Mouse (Mus musculus) heart, embryonic 15.5 days (tissue): ENCODE results near the gene Hipk3. TPM values are rescaled to one million over a fixed set of nuclear protein-coding genes. Genes with fewer than 3 reads are reported as not detected.
A peak's percentile ranks its signal among the peaks of the same experiment; 100 is the strongest.

Experiments
- ATAC-seq: fragments of 200-750 bp; cut with Nextera tagmentation; replicated peaks from 2 replicates; pipeline ENCODE4 v1.8.0; 2017; ENCODE audit warnings: low read depth, moderate TSS enrichment; ENCODE audit not compliant: insufficient number of reproducible peaks, insufficient read depth, low FRiP score
- H3K27ac ChIP-seq: fragments of 300-500 bp; sonication (generic); 2 replicates; pipeline ENCODE4 v1.5.1; 2015; ENCODE audit warnings: mild to moderate bottlenecking, inconsistent platforms
- H3K27me3 ChIP-seq: fragments of 300-500 bp; sonication (generic); 2 replicates; pipeline ENCODE4 v1.6.1; 2015; ENCODE audit warnings: inconsistent platforms
- H3K36me3 ChIP-seq: fragments of 300-500 bp; sonication (generic); 2 replicates; pipeline ENCODE4 v1.6.1; 2015; ENCODE audit warnings: mild to moderate bottlenecking, inconsistent platforms
- H3K4me1 ChIP-seq: fragments of 300-500 bp; sonication (generic); replicated peaks from 2 replicates; pipeline ENCODE4 v1.6.1; 2015; ENCODE audit warnings: inconsistent platforms
- H3K4me2 ChIP-seq: fragments of 300-500 bp; sonication (generic); 2 replicates; pipeline ENCODE4 v1.6.1; 2015; ENCODE audit warnings: inconsistent platforms, mild to moderate bottlenecking, moderate library complexity
- H3K4me3 ChIP-seq: fragments of 300-500 bp; sonication (generic); 2 replicates; pipeline ENCODE4 v1.5.1; 2015; ENCODE audit warnings: mild to moderate bottlenecking, inconsistent platforms
- H3K9ac ChIP-seq: fragments of 300-500 bp; sonication (generic); 2 replicates; pipeline ENCODE4 v1.6.1; 2015; ENCODE audit warnings: mild to moderate bottlenecking, inconsistent platforms
- H3K9me3 ChIP-seq: fragments of 300-500 bp; sonication (generic); replicated peaks from 2 replicates; pipeline ENCODE4 v1.6.1; 2016; ENCODE audit warnings: inconsistent platforms
- WGBS: fragments of 180-500 bp; shearing (Covaris S2); methylation state at CpG from one replicate; pipeline ENCODE4 v1.1.7; 2015; ENCODE audit warnings: mixed read lengths; 5-methylcytosine and 5-hydroxymethylcytosine counted together
- polyA plus RNA-seq: library from polyadenylated mRNA; unstranded; fragments of >200 nt; fragmentation: Nextera tagmentation; extraction: Ambion mirVana; gene quantifications from 2 replicates; pipeline ENCODE4 v1.2.1, GENCODE M21; 2015

Gene Hipk3
- polyA plus RNA-seq, 1 experiment from 2014 or later: 34.5 TPM

GRCm38 (mm10) chr2:104411806-104412205 is 82.4 kb downstream of the Hipk3 start:
- peaks cover 16% of the 10 kb centered on the region for H3K4me1 ChIP-seq
- H3K27me3 ChIP-seq: peaks cover 71% of the 10 kb centered on the region
- H3K36me3 ChIP-seq: no peaks in the 10 kb centered on the region
- no peak overlapping the region for H3K4me3 ChIP-seq
- no peak overlapping the region for H3K4me2 ChIP-seq
- H3K27ac ChIP-seq: no peak overlapping the region
- 86% methylated on average over 7 of the region's 7 CpGs for WGBS
- no peak overlapping the region for H3K9ac ChIP-seq
- ATAC-seq: no peak
- H3K9me3 ChIP-seq: no peaks in the 10 kb centered on the region

- ATAC-seq: no peak
- peak within 1 kb of the TSS; percentile 69 for H3K4me3 ChIP-seq
Measured at GRCm38 (mm10) chr2:104410963-104411545, 83.2 kb downstream of the Hipk3 start, which contains the start of gene D430041D05Rik. Gene D430041D05Rik, minus strand, starts transcription at chr2:104411013.

GRCm38 (mm10) chr2:104409851-104410821 is 84.1 kb downstream of the Hipk3 start:
- Histone ChIP-seq H3K36me3 (no peaks in the 10 kb centered on the region), H3K9me3 (no peaks in the 10 kb centered on the region), H3K4me3 (peak overlapping the region; percentile 69), H3K9ac (peak overlapping the region; percentile 62), H3K4me2 (peak overlapping the region; percentile 100), H3K27me3 (peaks cover 75% of the 10 kb centered on the region), H3K27ac (no peak overlapping the region), H3K4me1 (peaks cover 16% of the 10 kb centered on the region)
- ATAC-seq: peak; percentile 64; the same call in 1 of the 2 replicates
- WGBS: under 1% methylated on average over 107 of the region's 111 CpGs

More at GRCm38 (mm10) chr2:104410963-104411545, 83.2 kb downstream of the Hipk3 start, which contains the start of gene D430041D05Rik:
- Histone ChIP-seq H3K4me1 (peaks cover 16% of the 10 kb centered on the region), H3K9me3 (no peaks in the 10 kb centered on the region), H3K9ac (peak within 1 kb of the TSS; percentile 62), H3K36me3 (no peaks in the 10 kb centered on the region), H3K4me2 (peak within 1 kb of the TSS; percentile 100), H3K27me3 (peaks cover 75% of the 10 kb centered on the region), H3K27ac (no peak within 1 kb of the TSS)
- WGBS: 47% methylated on average over 4 of the region's 4 CpGs

GRCm38 (mm10) chr2:104408351-104408750 is 85.9 kb downstream of the Hipk3 start:
- Histone ChIP-seq H3K4me1 (peaks cover 16% of the 10 kb centered on the region), H3K4me3 (no peak overlapping the region), H3K27me3 (peaks cover 69% of the 10 kb centered on the region), H3K9ac (no peak overlapping the region), H3K9me3 (no peaks in the 10 kb centered on the region), H3K27ac (no peak overlapping the region), H3K4me2 (no peak overlapping the region), H3K36me3 (no peaks in the 10 kb centered on the region)
- ATAC-seq: no peak
- WGBS: 69% methylated on average over 7 of the region's 7 CpGs

- H3K27ac ChIP-seq: no peak overlapping the region
- no peak overlapping the region for H3K4me2 ChIP-seq
- H3K9ac ChIP-seq: no peak overlapping the region
- 63% methylated on average over 4 of the region's 4 CpGs for whole genome bisulfite sequencing
- H3K36me3 ChIP-seq: no peaks in the 10 kb centered on the region
- no peak for ATAC-seq
- H3K4me3 ChIP-seq: no peak overlapping the region
- peaks cover 16% of the 10 kb centered on the region for H3K4me1 ChIP-seq
- peaks cover 65% of the 10 kb centered on the region for H3K27me3 ChIP-seq
- no peaks in the 10 kb centered on the region for H3K9me3 ChIP-seq
Measured at GRCm38 (mm10) chr2:104407913-104408312, 86.3 kb downstream of the Hipk3 start.

GRCm38 (mm10) chr2:104404036-104404435 is 90.2 kb downstream of the Hipk3 start:
- H3K4me3 ChIP-seq: no peak overlapping the region
- no peak overlapping the region for H3K27ac ChIP-seq
- no peak overlapping the region for H3K4me2 ChIP-seq
- no peaks in the 10 kb centered on the region for H3K4me1 ChIP-seq
- whole genome bisulfite sequencing: 81% methylated on average over 6 of the region's 6 CpGs
- ATAC-seq: no peak
- H3K27me3 ChIP-seq: peaks cover 26% of the 10 kb centered on the region
- no peaks in the 10 kb centered on the region for H3K36me3 ChIP-seq
- H3K9ac ChIP-seq: no peak overlapping the region
- H3K9me3 ChIP-seq: 0 out of 2 replicates have a peak, but pooled peaks cover 3% of the 10 kb centered on the region

GRCm38 (mm10) chr2:104398651-104399290 is 95.5 kb downstream of the Hipk3 start:
- Histone ChIP-seq H3K9ac (no peak overlapping the region), H3K27ac (no peak overlapping the region), H3K4me1 (no peaks in the 10 kb centered on the region), H3K27me3 (no peaks in the 10 kb centered on the region), H3K4me3 (no peak overlapping the region), H3K9me3 (0 out of 2 replicates have a peak, but pooled peaks cover 3% of the 10 kb centered on the region), H3K36me3 (no peaks in the 10 kb centered on the region), H3K4me2 (no peak overlapping the region)
- no peak for ATAC-seq
- WGBS: 75% methylated on average over 6 of the region's 6 CpGs

- no peaks in the 10 kb centered on the region for H3K4me1 ChIP-seq
- ATAC-seq: 0 out of 2 replicates have a peak, but pooled peaks have one; percentile 18
- 77% methylated on average over 9 of the region's 9 CpGs for WGBS
- no peaks in the 10 kb centered on the region for H3K36me3 ChIP-seq
- no peak overlapping the region for H3K27ac ChIP-seq
- H3K9me3 ChIP-seq: 0 out of 2 replicates have a peak, but pooled peaks cover 3% of the 10 kb centered on the region
- H3K4me2 ChIP-seq: no peak overlapping the region
- no peak overlapping the region for H3K4me3 ChIP-seq
- H3K9ac ChIP-seq: no peak overlapping the region
- no peaks in the 10 kb centered on the region for H3K27me3 ChIP-seq
Measured at GRCm38 (mm10) chr2:104395961-104396360, 98.3 kb downstream of the Hipk3 start.

GRCm38 (mm10) chr2:104394769-104395168 is 99.5 kb downstream of the Hipk3 start:
- H3K4me3 ChIP-seq: no peak overlapping the region
- H3K9me3 ChIP-seq: no peaks in the 10 kb centered on the region
- H3K9ac ChIP-seq: no peak overlapping the region
- no peaks in the 10 kb centered on the region for H3K36me3 ChIP-seq
- no peaks in the 10 kb centered on the region for H3K27me3 ChIP-seq
- H3K4me2 ChIP-seq: no peak overlapping the region
- WGBS: 59% methylated on average over 2 of the region's 2 CpGs
- no peak for ATAC-seq
- no peak overlapping the region for H3K27ac ChIP-seq
- H3K4me1 ChIP-seq: no peaks in the 10 kb centered on the region

GRCm38 (mm10) chr2:104392700-104393312 is 101.4 kb downstream of the Hipk3 start:
- WGBS: 56% methylated on average over 4 of the region's 4 CpGs
- Histone ChIP-seq H3K4me3 (no peak overlapping the region), H3K4me2 (no peak overlapping the region), H3K27ac (no peak overlapping the region), H3K36me3 (no peaks in the 10 kb centered on the region), H3K27me3 (no peaks in the 10 kb centered on the region), H3K9me3 (no peaks in the 10 kb centered on the region), H3K4me1 (no peaks in the 10 kb centered on the region), H3K9ac (no peak overlapping the region)
- no peak for ATAC-seq

GRCm38 (mm10) chr2:104389231-104389630 is 105.0 kb downstream of the Hipk3 start:
- Histone ChIP-seq H3K4me1 (no peaks in the 10 kb centered on the region), H3K4me3 (no peak overlapping the region), H3K36me3 (no peaks in the 10 kb centered on the region), H3K4me2 (no peak overlapping the region), H3K27ac (no peak overlapping the region), H3K9ac (no peak overlapping the region), H3K9me3 (no peaks in the 10 kb centered on the region), H3K27me3 (no peaks in the 10 kb centered on the region)
- ATAC-seq: no peak
- WGBS: 86% methylated on average over 11 of the region's 11 CpGs
